Mouse (Mus musculus) gastrocnemius, adult 18-20 months (tissue): ENCODE measurements at regions not wholly inside any gene's neighbourhood (a gene's known extent, or its start where the extent isn't known, plus 50 kb on each side); places are given as distances from the start of the nearest gene placed in this dataset. TPM values are rescaled to one million over a fixed set of nuclear protein-coding genes. Genes with fewer than 3 reads are reported as not detected.

ENCODE experiments used
- DNase-seq: peaks from one replicate; pipeline ENCODE4 v3.0.0; 2021; ENCODE audit warnings: low spot score
- microRNA-seq: library from miRNA; unstranded; fragments of <30 nt; microRNA quantifications from one replicate; pipeline ENCODE4 v1.2.0, GENCODE M21; 2021

- DNase-seq, result no peak
Observed at GRCm38 (mm10) chr7:115378836-115379235, 635.3 kb downstream of the Insc start.

GRCm38 (mm10) chr7:115379600-115379999 lies 636.1 kb downstream of the Insc start:
- no peak for DNase-seq

- no peak for DNase-seq
Observed at GRCm38 (mm10) chr7:115380989-115381610, 637.6 kb downstream of the Insc start.

DNA sequence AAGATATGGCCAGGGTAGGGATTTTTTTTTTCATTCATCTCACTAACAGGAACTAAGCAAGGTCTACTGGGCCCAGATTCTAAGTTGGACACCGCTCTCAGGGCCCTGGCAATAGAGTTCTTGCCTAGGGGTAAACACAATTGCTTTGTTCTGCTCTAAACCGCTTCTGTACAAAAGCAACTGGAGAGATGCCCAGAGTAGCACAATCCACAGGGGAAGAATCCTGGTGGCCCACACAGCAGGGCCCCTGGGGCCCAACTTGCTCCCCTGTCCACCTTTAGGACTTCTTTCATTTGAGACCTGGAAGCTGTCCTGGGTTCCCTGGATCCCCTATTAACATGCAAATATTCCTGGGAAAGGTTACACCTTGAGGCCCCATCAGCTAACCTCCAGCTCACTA lies 639.4 kb downstream of the Insc start:
- no peak for DNase-seq

DNA sequence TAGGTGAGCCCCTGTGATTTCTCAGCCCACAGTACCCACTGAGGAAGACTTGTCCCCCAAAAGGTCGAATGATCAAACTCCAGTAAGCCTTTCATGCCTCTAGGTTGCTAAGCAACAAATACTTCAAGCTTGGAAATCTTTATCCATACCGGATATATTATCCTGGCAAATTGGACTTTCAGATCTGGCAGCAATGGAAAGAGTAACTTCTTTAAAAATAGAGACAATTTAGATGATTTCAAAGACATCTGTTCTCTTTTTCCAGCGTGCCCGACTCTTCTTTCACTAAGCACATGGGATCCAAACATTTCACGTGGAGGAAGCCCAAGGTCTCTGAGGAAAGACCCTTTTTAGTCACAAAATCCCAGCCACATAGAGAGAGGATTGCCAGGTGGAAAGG lies 645.4 kb downstream of the Insc start:
- no peak for DNase-seq

GRCm38 (mm10) chr7:115392520-115392919 lies 646.1 kb downstream of the Sox6 start:
- DNase-seq, result no peak

- DNase-seq, result no peak
Observed at GRCm38 (mm10) chr7:115398202-115398601, 640.4 kb downstream of the Sox6 start.

DNA sequence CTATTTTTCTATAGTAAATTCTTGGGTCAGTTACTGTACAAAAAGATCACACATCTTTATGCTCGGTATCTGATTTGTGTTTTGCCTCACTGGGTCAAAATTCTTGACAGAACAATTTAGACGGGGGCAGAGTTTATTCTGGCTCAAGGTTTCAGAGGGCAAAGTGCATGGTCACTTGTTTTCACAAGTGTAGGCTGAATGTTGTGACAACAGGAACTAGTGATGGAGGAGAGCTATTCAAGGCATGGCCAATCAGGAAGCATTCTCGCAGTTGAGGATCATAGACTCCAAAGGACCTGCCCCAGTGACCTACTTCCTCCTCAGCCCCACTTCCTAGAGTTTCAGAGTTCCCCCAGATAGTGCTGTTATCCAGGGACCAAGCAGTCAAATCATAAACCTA lies 639.1 kb downstream of the Sox6 start:
- DNase-seq, result no peak

GRCm38 (mm10) chr7:115407889-115408288 lies 630.7 kb downstream of the Sox6 start:
- no peak for DNase-seq

DNA sequence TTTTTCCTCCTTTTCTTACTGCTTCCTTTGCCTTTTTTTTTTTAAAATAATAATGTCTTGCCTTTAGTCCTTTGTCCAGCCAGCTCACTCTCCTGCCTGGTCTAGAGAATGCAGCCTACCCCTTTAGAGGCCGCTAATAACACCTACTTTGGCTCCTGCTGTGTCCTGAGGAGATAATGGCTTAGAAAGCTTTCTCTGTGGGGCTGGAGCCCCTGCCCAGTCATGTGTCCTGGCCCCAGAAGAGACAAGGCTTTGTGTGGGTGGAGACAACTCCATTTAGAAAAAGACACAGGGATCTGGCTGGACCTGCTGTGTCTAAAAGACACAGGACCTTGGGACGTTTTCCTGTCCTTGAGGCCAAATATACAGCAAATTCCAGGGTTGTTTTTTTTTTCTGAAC lies 629.7 kb downstream of the Sox6 start:
- DNase-seq, result no peak

DNA sequence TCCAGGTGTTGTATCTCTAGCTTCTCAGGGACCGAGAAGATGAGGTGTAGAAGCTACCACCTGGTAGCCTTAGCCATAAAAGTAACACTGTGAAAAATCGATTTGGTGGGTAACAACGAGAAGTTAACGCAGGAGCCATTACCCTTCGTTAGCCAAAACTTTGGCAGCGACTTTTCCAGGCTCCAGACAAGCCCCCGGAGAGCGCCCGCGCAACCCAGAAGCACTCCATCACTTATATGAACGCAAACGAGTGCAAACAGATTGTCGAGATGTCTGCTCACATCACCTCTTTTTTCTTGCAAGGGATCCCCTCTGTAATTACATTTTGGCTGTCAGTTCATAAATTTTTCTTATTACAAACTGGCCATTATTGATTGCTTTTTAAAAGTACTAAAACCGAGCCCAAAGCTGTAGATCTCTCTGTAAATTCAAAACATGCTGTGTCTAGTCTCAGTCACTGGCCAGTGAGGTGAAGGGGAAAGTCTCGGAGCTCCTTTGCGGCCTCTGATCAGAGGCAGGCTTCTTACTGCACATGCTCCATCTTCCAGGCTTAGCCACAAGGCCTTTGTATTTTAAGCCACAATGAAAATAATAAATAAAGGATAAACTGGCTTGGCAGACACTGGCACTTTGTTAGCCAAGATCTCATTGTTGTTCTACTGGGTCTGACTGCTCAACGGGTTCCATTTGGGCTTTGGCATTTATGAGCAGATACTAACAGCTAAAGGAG lies 627.9 kb downstream of the Sox6 start:
- DNase-seq, result no peak

DNA sequence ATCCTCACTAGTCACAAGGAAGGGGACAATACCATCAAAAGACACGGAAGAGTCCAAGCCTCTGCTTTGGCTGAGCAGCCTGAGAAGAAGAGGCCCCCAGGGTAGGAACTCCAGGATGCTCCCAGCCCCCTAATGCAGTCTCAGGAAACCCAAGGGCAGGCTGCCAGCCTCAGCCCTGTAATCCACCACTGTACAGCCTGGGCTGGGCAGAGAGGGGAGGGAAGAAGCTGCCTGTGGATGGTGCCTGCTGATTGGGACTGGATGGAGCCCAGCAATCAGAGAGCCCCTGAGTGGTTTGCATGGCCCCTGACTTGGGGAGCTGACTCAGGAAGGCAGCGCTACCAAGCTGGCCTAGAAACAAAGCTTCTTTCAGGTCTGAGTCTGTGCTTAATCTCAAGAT lies 627.1 kb downstream of the Sox6 start:
- DNase-seq, result no peak

DNA sequence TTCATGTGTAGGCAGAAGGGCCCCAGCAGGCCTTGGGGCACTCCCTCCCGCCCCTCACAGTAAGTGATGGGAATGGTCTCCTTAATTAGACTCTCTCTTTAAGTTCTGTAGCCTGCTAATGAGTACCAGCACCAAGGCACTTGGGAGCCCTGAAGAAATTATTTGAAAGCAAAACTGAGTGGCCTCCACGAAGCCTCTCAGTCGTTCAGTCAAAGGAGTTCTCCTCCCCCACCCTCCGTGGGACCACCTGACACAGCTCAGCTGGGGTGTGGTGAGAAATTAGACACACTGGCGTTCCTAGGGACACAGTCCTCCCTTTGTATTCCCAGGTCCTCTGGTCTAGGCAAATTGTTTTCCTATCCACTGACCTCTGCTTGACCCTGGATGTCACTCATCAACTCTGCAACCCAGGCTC lies 623.4 kb downstream of the Sox6 start:
- DNase-seq, result no peak

Small RNA genes in the stretch of these regions (microRNA-seq; reads per million reads assigned to microRNA genes)
- not detected for gene Gm27684
